Mouse (Mus musculus) forebrain, embryonic 12.5 days (tissue): Measurements from ENCODE around the gene Cacng3. TPM values are rescaled to one million over a fixed set of nuclear protein-coding genes. Genes with fewer than 3 reads are reported as not detected.

Experiments
- ATAC-seq: fragments of 200-750 bp; cut with Nextera tagmentation; 2 replicates; pipeline ENCODE4 v1.8.0; 2017; ENCODE audit warnings: moderate TSS enrichment; ENCODE audit not compliant: low FRiP score
- H3K27ac ChIP-seq: fragments of 300-500 bp; sonication (generic); 2 replicates; pipeline ENCODE4 v1.5.1; 2016; ENCODE audit warnings: mild to moderate bottlenecking
- H3K27me3 ChIP-seq: fragments of 300-500 bp; sonication (generic); 2 replicates; pipeline ENCODE4 v1.6.1; 2016; ENCODE audit warnings: mild to moderate bottlenecking
- H3K36me3 ChIP-seq: fragments of 300-500 bp; sonication (generic); replicated peaks from 2 replicates; pipeline ENCODE4 v1.6.1; 2016; ENCODE audit warnings: mild to moderate bottlenecking
- H3K4me1 ChIP-seq: fragments of 300-500 bp; sonication (generic); 2 replicates; pipeline ENCODE4 v1.6.1; 2016
- H3K4me2 ChIP-seq: fragments of 300-500 bp; sonication (generic); 2 replicates; pipeline ENCODE4 v1.6.1; 2016; ENCODE audit warnings: mild to moderate bottlenecking, moderate library complexity
- H3K4me3 ChIP-seq: fragments of 300-500 bp; sonication (generic); replicated peaks from 2 replicates; pipeline ENCODE4 v1.5.1; 2016; ENCODE audit warnings: mild to moderate bottlenecking
- H3K9ac ChIP-seq: fragments of 300-500 bp; sonication (generic); 2 replicates; pipeline ENCODE4 v1.6.1; 2016; ENCODE audit warnings: mild to moderate bottlenecking
- H3K9me3 ChIP-seq: fragments of 300-500 bp; sonication (generic); 2 replicates; pipeline ENCODE4 v1.6.1; 2016
- WGBS: fragments of 180-500 bp; shearing (Covaris S2); methylation state at CpG from one replicate; pipeline ENCODE4 v1.1.7; 2016; 5-methylcytosine and 5-hydroxymethylcytosine counted together
- polyA plus RNA-seq: library from polyadenylated mRNA; unstranded; fragments of >200 nt; fragmentation: Nextera tagmentation; extraction: Ambion mirVana; gene quantifications from 2 replicates; pipeline ENCODE4 v1.2.1, GENCODE M21; 2016

The Cacng3 gene
- polyA plus RNA-seq, 1 experiment from 2014 or later, result 2.0 TPM

DNA sequence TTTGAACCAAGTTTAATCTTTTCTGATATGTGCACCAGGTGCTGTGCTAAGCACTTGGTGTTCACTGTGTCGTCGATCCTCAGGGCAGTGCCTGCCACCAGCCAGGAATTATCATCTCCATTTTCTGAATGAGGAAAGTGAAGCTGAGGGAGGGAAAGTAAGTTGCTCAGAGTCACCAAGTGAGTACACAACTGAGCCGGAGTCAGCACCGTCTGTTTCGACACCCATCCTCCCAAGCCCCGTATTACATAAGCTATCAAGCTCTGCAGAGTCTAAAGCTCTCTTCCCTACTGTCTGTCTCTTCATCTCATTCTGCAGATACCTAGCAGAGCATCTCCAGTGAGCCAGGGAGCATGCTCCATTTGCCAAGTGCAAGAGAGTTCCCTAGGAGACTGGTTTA lies 124.8 kb downstream of the Cacng3 start:
- Histone ChIP-seq H3K9ac (no peak overlapping the region), H3K4me2 (no peak overlapping the region), H3K27ac (no peak overlapping the region), H3K9me3 (no peaks in the 10 kb centered on the region), H3K4me3 (no peak overlapping the region), H3K36me3 (no peaks in the 10 kb centered on the region), H3K4me1 (no peaks in the 10 kb centered on the region), H3K27me3 (no peaks in the 10 kb centered on the region)
- WGBS, result 94% methylated on average over 6 of the region's 6 CpGs
- no peak for ATAC-seq

DNA sequence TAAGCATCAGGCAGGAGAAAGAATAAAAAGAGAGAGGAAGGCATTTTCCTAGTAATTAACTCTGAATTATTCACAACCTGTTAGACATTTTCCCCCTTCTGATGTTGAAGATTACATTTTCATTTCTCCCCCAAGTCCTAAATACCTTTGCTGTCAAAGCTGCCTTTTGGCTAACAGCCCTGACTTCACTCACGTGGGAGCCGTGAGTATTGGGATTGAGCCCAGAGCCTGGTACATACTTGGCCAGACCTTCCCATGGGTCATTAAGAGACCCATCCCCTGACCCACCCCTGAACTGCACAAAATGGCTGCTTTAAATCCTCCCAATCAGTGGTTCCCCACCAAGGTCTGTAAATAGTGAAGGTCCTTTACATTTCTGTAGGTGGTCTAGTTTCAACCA lies 130.5 kb downstream of the Cacng3 start:
- WGBS, result 86% methylated on average over 2 of the region's 2 CpGs
- no peaks in the 10 kb centered on the region for H3K9me3 ChIP-seq
- no peak overlapping the region for H3K4me2 ChIP-seq
- no peak overlapping the region for H3K27ac ChIP-seq
- H3K36me3 ChIP-seq, result no peaks in the 10 kb centered on the region
- H3K4me1 ChIP-seq, result no peaks in the 10 kb centered on the region
- no peak overlapping the region for H3K9ac ChIP-seq
- no peaks in the 10 kb centered on the region for H3K27me3 ChIP-seq
- no peak for ATAC-seq
- H3K4me3 ChIP-seq, result no peak overlapping the region

DNA sequence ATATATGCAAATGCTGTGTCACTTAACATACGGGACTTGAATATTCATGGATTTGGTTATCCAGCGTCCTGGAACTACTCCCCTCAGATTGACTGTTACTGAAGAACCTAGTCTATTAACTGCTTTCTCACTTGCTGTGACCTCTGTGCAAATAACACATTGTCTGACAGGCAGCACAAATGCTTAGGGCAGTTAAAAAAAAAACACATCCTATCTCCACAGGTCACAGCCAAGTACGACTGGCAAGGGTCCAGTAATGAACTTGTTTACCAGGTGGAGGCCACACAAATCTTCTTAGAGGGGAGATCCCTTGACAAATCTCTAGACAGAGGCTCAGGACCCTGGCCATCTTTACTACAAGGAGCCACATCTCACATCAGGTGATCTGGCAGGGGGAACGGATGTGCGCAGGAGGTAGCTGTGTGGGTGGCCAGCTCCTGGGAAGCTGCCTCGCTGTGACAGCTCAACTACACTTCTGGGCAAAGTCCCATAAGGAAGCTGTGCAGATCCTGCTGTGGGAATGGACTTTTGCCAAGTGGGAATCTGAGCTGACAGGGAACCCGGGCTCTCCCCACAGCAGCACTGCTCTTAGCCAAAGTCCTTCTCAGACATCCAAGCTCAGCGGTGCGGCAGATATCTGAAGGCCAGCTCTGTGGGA lies 133.7 kb downstream of the Cacng3 start:
- ATAC-seq, result no peak
- 76% methylated on average over 9 of the region's 9 CpGs for WGBS
- no peaks in the 10 kb centered on the region for H3K4me1 ChIP-seq
- H3K9me3 ChIP-seq, result no peaks in the 10 kb centered on the region
- H3K4me2 ChIP-seq, result no peak overlapping the region
- no peak overlapping the region for H3K9ac ChIP-seq
- no peak overlapping the region for H3K4me3 ChIP-seq
- no peaks in the 10 kb centered on the region for H3K27me3 ChIP-seq
- H3K27ac ChIP-seq, result no peak overlapping the region
- no peaks in the 10 kb centered on the region for H3K36me3 ChIP-seq

DNA sequence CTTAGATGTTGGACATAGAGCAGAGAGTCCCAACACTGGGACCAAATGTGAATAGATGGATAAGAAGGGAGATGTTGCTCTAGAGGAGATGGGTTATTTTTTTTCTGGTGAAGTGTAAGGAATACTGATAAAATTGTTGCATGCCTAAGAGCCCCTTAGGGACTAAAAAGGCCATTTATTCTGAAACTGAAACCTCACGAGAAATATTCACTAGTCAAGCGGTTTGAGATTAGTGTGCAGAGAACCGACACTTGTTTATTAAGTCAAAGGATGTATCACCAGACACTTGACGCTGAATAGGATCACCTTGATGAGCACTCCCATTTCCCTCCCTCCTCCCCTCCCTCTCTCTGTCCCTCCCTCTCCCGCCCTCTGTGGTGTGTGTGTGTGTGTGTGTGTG lies 136.2 kb downstream of the Cacng3 start:
- Histone ChIP-seq H3K9me3 (no peaks in the 10 kb centered on the region), H3K27me3 (no peaks in the 10 kb centered on the region), H3K4me2 (no peak overlapping the region), H3K36me3 (no peaks in the 10 kb centered on the region), H3K27ac (no peak overlapping the region), H3K4me3 (no peak overlapping the region), H3K4me1 (no peaks in the 10 kb centered on the region), H3K9ac (no peak overlapping the region)
- no peak for ATAC-seq
- WGBS, result 71% methylated on average over 5 of the region's 5 CpGs

DNA sequence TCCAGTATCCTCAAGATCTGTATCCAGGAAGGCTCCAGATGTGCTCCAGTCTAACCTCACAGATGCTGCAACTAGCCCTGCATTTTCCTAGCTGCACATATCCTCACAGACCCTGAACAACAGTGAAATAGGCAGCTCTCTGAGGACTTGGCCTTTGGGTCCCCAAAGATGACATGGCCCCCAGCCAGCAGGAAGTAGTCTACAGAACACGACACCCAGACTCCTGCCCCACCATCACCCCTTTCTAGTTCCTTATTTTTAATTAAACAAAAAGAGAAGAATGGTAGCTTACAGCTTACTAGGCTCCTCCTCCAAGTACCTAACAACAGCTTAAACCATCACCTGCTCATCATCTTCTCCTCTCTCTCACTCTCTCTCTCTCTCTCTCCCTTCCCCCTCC lies 143.4 kb downstream of the Cacng3 start:
- Histone ChIP-seq H3K9me3 (no peaks in the 10 kb centered on the region), H3K36me3 (no peaks in the 10 kb centered on the region), H3K9ac (no peak overlapping the region), H3K4me1 (no peaks in the 10 kb centered on the region), H3K27ac (no peak overlapping the region), H3K27me3 (no peaks in the 10 kb centered on the region), H3K4me2 (no peak overlapping the region), H3K4me3 (no peak overlapping the region)
- no peak for ATAC-seq
- WGBS, result 59% methylated on average over 1 of the region's 1 CpGs

DNA sequence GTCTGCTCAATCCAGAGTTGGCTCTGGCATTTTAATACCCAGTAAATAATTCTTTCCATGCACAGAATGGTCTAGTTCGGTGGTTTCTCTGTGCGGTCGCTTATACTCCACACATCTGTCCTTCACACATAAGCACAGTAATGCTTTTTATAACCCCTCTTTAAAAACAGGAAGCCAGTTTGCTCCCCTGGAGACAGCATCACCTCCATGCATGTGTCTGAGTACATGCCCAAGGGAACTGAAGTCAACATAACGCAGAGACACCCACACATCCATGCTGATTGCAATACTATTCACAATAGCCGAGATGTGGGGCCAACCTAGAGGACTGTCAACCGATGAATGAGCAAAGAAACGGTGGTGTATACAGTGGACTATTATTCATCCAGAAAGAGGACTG lies 147.3 kb downstream of the Cacng3 start:
- Histone ChIP-seq H3K4me2 (no peak overlapping the region), H3K9ac (no peak overlapping the region), H3K36me3 (no peaks in the 10 kb centered on the region), H3K27me3 (no peaks in the 10 kb centered on the region), H3K9me3 (no peaks in the 10 kb centered on the region), H3K4me3 (no peak overlapping the region), H3K27ac (no peak overlapping the region), H3K4me1 (no peaks in the 10 kb centered on the region)
- WGBS, result 86% methylated on average over 7 of the region's 7 CpGs
- no peak for ATAC-seq
